Mouse (Mus musculus) neural tube, embryonic 10.5 days (tissue): Measurements from ENCODE around the gene Gstm4.
"Not testable (repeated sequence)": the region's sequence is repeated elsewhere in the genome, so short reads cannot be mapped to it uniquely, and the experiment has no call there.

Experiments
- DNase-seq: peaks from one replicate; pipeline ENCODE4 v3.0.0-alpha.2; 2017; ENCODE audit warnings: low spot score; ENCODE audit errors: extremely low spot score

The Gstm4 gene

DNA sequence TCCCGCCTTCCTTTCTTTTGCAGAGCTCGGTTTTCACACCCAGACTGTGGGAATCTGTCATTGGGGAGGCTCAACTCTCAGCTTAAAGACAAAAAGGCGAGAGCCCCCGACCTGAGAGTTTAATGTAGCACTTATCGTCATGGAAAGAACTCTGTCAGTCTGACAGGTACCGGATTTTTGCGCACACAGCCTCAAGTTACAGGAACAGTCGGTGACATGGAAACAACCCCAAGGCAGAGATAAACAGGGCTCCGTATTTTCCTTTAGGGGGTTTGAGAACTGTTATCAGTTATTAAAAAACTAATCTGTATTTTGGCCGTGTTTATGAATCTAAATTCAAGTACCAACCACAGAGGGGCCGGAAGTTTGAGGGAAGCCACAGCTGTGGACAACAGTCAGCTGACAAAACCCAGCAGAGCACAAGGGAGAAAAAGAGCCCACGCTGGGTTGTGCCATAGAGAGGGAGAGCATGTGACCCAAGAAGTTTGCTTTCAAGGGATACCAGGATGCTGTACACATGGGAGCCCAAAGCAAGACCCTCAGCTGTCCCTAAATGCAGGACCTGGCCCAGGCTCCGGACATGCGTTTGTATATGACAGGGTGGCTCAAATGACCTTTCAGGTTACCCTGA, 26.4 kb downstream of the Gstm4 start:
- DNase-seq, result no peak

DNA sequence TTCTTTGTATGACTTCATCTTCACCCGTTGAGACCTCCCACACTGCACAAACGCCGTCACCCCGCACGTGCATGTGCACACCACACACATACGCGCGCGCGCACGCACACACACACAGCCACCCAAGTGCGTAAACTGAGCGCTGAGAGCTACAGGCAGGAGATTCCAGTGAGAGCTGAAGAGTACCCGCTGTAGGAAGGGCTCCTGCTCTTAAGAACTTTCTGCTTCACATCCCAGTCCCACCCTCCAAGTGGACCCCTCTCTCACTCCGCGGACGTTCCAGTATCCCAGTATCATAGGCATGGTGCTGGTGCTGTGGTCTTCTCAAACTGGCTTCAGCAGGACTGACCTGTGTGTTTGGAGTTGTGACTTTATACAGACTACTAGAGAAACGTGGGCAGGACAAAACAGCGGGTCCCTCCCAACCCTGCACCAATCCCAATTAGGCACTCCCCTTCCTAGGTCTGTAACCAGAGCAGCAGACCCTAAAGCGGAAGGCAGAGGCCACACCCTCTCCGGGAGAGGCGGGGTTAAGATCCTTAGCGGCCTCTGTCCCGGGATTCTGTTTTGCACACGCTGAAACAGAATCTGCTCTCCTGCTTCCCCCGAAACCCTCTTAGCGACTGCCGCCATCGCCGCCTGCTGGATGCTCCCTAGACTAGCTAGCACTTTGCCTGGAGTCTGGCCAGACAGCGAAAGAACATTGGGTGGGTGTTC, 27.1 kb downstream of the Gstm4 start, which contains the start of gene Gstm1:
Gstm1 (minus strand) TSS at position 501 of the 717 bp plus-strand sequence.
- DNase-seq, result peak; percentile 86

DNA sequence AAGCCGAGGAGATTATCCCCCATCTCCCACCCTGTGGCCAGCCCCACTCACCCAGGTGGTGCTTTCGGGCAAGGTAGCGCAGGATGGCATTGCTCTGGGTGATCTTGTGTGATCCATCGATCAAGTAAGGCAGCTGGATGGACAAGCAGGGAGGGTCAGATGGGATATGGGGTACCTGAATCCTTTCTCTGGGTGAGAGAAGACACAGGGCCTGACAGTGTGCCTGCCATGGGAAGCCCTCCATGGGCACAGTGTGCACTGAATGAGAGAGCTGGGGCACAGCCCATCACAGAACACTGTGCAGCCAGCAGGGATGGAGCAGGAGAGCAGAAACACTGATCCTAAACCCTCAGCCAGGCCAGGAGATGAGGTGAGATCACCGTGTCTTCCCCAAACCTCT, 28.2 kb downstream of the Gstm4 start:
- DNase-seq, result not testable (repeated sequence)

DNA sequence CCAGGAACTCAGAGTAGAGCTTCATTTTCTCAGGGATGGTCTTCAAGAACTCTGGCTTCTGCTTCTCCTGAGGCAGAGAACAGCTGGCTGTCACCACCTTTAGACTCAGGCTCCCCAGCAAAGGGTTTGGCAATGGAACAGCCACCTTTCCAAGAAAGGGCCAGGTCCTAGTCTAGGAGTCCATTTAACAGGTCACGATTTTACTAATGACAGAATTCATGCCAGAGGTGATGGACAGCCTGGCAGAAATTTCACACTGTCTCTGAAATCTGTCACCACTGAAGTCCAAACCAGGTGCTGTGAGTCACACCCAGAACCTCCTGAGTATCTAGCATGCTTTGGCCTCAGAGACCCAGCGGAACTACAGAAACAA, 29.7 kb downstream of the Gstm4 start:
- DNase-seq, result no peak

DNA sequence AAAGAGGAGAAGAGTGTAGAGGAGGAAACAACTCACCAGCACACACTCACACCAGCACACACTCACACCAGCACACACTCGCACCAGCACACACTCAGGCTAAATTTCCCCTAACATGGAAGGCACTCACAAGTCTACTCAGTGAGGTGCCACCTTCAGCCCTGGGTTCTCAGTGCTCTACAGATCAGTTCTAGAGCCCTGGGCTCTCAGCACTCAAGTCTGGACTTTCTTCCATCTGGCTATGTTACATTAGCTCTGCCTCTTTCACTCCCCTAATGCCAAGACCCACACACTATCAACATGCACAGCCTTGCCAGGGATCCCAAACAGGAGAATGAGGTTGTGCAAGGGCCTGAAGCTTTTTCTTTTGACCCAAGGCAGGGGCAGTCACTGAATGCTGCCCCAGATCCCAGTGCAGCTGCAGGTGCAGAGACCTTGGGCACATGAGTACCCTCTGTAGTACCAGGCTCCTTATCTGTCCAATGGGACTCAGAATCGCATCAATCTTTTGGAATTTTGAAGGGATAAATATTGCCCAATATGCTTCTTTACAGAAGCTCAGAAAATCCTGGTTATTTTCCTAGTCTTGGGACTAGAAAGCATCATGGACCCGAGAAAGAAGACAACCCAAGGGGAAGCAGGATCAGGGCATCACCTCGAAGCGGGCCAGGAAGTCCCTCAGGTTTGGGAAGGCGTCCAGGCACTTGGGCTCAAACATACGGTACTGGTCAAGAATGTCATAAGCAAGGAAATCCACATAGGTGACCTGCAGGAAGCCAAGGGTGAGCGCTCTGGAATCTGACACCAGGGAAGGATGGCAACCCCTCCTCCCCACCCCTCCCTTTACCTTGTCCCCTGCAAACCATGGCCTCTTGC, 30.4 kb downstream of the Gstm4 start:
- DNase-seq, result no peak

DNA sequence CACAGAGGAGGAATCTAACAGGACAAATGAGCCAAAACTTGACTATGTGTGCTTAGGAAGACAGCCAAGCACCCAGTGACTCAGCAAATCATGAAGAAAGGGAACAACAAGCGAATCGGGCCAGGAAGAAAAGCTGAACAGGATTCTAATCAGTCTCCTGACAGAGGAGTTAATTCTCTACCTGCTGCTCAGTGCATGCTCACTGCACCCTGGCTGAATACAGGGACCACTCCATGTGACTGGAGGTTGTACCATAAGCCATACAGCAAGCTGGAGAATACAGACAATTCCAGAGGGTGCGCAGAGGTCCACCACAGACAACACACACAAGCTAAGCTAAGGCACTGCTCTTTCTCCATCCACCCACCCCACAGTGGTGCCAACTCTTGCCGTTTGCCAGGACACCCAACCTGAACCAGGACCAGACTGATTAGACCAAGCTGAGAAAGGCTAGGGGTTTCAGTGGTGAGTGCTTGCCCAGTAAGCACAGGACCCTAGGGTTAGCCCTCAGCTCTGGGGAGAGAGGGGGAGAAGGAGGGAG, 31.3 kb downstream of the Gstm4 start:
- no peak for DNase-seq

DNA sequence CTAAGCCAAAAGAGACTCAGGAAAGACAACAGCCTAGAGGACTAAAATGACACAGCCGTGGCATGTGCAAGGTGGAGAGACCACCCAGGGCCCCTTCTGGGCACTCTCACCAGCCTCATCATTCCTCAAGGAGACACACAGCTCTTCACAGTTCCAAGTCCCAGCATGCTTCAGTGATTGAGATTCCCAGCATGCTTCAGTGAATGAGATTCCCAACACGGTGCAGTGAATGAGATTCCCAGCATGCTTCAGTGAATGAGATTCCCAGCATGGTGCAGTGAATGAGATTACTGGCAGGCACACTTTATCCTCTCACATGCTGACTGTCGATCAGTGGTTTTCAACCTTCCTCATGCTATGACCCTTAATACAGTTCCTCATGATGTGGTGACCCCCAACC, 33.1 kb downstream of the Gstm4 start:
- DNase-seq, result no peak

DNA sequence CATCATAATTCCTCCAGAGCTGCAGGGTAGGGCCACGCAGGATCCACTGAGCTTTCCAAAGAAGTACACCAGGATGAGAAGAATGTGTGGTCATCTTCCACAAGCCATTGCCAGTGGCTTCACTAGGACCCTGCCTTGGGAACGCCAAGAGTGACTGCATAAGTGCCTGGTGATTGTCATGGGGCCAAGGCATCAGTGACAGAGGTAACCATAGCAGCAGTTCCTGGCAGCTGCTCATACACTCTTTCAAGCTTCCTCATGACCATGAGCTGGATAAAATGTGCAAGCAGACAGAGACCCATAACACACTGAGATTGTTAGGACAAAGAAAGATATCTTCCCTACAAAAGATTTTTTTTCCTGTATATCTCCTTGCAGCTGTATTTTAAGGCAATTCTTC, 34.4 kb downstream of the Gstm4 start:
- DNase-seq, result no peak

DNA sequence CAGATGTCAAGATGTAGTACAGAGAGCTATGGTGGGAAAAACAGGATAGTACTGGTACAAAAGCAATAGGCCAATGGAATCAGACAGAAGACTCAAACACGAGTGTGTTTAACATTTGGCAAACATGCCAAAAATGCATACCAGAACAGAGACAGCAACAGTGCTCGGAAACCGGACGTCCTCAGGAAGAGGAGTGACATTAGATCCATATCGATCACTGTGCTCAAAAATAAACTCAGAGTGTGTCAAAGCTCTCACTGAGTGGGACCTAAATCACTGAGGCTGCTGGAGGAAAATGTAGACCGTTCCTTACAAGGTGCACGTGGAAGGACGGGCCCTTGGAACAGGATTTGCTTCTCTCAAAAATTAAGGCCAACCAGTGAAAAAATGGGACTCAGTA, 42.7 kb downstream of the Gstm4 start:
- DNase-seq, result no peak

DNA sequence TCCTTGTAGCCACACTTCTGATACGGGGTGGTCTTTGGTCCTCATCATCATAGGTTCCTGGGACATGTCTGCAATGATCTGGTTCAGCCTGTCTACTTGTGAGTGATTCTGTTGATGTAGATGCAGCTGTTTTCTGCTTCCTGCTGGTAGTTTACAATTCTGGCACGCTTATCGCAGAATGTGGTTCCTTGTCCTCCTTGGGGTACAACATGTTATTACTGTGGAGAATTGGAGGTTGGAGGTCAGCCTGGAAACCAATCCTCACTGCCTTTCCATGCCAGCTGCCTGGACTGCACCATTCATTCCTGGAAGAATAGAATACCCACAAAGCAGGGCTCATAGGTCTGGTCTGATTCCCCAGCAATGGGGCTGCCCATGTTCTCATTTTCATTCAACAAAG, 45.2 kb downstream of the Gstm4 start:
- DNase-seq, result no peak

DNA sequence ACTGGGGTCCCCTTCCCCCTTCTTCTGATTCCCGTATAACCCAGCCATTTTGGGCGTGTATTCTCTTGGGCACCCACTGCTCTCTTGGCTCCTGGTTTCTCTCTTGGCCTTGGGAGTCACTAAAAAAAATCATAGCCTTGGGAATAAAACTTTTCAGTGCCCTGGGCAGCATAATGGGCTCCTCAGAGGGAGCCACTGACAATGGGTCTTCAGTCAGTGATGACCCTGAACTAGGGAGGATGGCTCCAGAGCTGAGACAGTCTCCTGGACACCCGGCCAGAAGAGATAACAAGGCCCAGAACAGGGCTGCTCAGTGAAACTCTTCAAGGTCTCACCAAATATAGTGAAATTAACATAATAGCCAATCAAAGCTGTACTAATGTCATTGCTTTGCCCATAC, 46.1 kb downstream of the Gstm4 start:
- no peak for DNase-seq

DNA sequence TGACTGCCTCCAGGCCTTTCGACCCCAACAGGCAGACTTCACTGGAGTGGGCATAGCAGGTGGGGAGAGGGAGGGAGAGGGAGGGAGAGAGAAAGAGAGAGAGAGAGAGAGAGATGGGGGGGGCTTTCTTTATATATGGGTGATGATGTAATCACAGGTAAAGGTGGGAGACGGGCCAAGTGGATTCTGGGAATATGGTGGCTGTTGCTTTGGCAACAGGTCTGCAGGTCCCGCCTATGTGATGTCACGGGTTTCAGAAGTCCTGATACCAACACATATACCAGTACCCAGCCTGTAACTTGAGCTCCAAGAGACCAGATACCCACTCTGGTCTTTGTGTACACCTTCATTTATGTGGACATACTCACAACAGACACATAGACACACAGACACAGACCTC, 48.1 kb downstream of the Gstm4 start:
- DNase-seq, result no peak

DNA sequence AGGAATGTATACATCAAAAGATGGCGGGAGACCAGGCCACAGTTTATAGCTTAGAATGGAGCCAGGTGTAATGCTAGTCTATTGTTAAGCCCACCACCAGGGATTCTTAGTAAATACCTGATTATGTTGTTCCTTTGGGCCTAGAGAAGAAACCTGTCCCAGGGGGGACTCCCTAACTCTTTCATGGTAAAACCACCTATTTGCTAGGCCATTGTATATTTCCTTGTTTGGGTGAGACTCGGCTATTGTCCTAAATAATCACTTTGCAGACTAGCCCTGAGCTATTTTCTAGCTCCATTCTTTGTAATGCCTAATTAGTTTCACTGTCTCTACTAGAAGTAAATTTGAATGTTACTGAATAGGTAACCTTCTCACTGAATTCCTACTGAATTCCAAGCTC, 48.7 kb downstream of the Gstm4 start:
- not testable (repeated sequence) for DNase-seq
